Mouse (Mus musculus) layer of hippocampus, adult 18-20 months (tissue): ENCODE data around the gene Rhob. TPM values are rescaled to one million over a fixed set of nuclear protein-coding genes. Genes with fewer than 3 reads are reported as not detected.

Source experiments
- DNase-seq, 2 experiments: peaks; one replicate each; pipeline ENCODE4 v3.0.0; 2022; ENCODE audit warnings: low spot score in 2 of 2
- total RNA-seq, 2 experiments: library from RNA; stranded (reverse); gene quantifications; 2 replicates each; pipeline ENCODE4 v1.2.3; 2021

Gene Rhob
- total RNA-seq, 2 experiments from 2014 or later = 360 to 385 TPM

- DNase-seq = no peak
These were observed 7.3 kb upstream of the Rhob start for GRCm38 (mm10) chr12:8506954-8507707.

- DNase-seq = no peak
These were observed 4.3 kb upstream of the Rhob start for GRCm38 (mm10) chr12:8504131-8504530.

- DNase-seq = peak in 1 of 2 experiments; percentile 82
These were observed 2.7 kb upstream of the Rhob start for GRCm38 (mm10) chr12:8502546-8502945.

GRCm38 (mm10) chr12:8501571-8502305 lies 1.9 kb upstream of the Rhob start:
- DNase-seq = no peak

GRCm38 (mm10) chr12:8500597-8501570 lies 1.1 kb upstream of the Rhob start:
- DNase-seq = no peak

- DNase-seq = peak; percentile 44 to 67
These were observed 573 bp downstream of the Rhob start for GRCm38 (mm10) chr12:8499001-8499870.

- DNase-seq = peak in 1 of 2 experiments; percentile 71
These were observed 1.2 kb downstream of the Rhob start for GRCm38 (mm10) chr12:8498591-8499000.

- peak; percentile 23 to 60 for DNase-seq
These were observed 1.6 kb downstream of the Rhob start for GRCm38 (mm10) chr12:8498148-8498571.

- DNase-seq = no peak
These were observed 2.5 kb downstream of the Rhob start for GRCm38 (mm10) chr12:8497314-8497706.

- DNase-seq = no peak
These were observed 3.0 kb downstream of the Rhob start for GRCm38 (mm10) chr12:8496679-8497313.

GRCm38 (mm10) chr12:8495881-8496678 lies 3.7 kb downstream of the Rhob start:
- peak in 1 of 2 experiments; percentile 65 for DNase-seq

GRCm38 (mm10) chr12:8494675-8495074 lies 5.1 kb downstream of the Rhob start:
- no peak for DNase-seq

GRCm38 (mm10) chr12:8493386-8493785 lies 6.4 kb downstream of the Rhob start:
- no peak for DNase-seq

- no peak for DNase-seq
These were observed 10.7 kb downstream of the Rhob start for GRCm38 (mm10) chr12:8489098-8489497.

GRCm38 (mm10) chr12:8488652-8488980 lies 11.2 kb downstream of the Rhob start:
- DNase-seq = no peak

GRCm38 (mm10) chr12:8487959-8488651 lies 11.7 kb downstream of the Rhob start:
- DNase-seq = no peak

GRCm38 (mm10) chr12:8487281-8487680 lies 12.5 kb downstream of the Rhob start:
- no peak for DNase-seq

GRCm38 (mm10) chr12:8485247-8485646 lies 14.6 kb downstream of the Rhob start:
- DNase-seq = no peak
